Mouse (Mus musculus) gastrocnemius, adult 18-20 months (tissue): ENCODE measurements at regions not wholly inside any gene's neighbourhood (a gene's known extent, or its start where the extent isn't known, plus 50 kb on each side); places are given as distances from the start of the nearest gene placed in this dataset.

ENCODE experiments used
- DNase-seq: peaks from one replicate; pipeline ENCODE4 v3.0.0; 2021; ENCODE audit warnings: low spot score

DNA sequence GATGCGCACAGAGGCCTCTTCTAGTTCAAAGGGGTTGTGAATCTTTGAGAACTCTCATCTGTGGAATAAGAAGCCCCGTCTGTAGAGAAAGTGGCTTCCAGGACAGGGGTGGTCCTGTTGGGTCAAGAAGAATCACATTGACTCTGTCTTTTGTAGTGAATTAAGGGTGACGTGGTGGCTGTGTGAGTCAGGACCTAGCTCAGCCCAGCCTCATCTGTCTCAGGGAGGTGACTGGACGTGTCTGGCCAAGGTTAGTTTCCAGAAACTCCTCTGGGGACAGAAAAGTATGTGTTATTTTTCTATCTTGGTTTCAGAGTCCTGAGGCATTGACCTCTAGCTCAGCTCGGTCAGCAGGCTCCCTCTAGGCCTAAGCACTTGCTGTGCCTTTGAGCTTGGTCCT, 73.3 kb upstream of the Lep start:
- DNase-seq = peak; percentile 16

DNA sequence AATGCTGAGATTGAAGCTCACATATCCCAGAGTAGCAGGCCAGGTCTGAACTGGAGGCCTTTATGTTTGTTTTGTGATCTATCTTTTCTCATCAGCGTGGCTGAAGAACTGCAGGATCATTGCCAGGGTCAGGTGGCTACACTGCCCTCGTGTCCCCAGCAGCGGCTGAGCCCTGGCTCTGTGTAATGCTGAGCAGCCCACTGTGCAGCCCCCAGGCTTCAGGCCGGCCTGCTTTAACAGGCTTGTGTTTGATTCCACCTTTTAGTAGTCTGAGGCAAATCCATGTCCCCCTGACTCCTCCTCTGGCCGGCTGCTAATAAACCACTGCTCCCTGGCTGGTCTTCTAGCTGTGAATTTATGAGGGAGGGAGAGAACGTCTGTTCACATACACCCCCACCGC, 72.6 kb upstream of the Lep start:
- no peak for DNase-seq

DNA sequence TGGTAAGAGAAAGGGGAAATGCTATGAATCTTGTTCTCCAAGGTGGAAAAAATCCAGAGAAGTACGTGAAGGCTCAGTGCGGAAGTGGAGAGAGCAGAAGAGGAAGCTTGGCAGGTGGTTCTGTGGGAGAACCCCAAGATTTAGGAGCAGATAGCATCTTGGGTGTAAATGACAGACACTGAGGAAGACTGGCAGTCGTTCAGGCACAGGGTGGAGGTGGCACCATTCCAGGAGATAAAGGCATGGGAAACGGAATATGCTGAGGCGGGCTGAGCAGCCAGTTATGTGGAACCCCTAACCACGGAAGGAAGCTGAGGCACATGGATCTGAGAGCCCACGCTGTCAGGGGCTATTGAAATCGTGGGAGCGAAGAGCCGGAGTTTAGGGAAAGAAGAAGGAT, 70.6 kb upstream of the Lep start:
- DNase-seq = no peak

DNA sequence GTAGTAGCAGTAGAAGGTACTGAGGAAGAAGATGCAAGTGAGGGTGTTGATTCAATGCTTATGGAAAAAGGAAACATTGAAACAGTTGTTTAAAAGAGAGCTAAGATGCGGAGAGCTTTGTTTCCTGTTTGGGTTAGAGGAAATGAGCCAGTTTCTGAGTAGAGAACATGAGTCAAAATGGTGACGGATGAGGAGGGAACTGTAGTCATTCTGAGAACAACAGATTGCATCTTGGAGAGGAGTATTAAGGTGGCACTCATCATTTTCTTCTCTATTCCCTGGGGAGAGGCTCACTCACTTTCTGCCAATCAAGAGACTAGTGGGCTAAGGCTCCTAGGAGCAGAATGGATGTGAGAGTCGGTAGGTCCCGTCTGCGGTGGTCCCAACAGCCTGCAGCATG, 69.8 kb upstream of the Lep start:
- DNase-seq = no peak

DNA sequence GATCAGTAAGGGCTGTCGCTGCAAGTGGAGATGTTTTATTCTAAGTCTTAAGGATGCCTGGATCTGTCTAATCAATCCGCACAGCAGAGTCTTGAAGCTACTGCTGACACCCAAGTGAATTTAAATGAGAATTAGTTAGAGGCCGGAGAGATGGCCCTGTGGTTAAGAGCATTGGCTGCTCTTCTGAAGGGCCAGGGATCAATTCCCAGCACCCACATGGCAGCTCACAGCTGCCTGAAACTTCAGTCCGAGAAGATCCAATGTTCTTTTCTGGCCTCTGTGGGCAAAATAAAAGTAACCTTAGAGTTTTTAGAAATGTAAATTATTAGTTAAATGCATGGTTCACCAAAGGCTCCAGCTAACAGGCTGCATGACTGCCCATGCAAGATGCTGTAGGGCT, 65.5 kb upstream of the Lep start:
- no peak for DNase-seq

DNA sequence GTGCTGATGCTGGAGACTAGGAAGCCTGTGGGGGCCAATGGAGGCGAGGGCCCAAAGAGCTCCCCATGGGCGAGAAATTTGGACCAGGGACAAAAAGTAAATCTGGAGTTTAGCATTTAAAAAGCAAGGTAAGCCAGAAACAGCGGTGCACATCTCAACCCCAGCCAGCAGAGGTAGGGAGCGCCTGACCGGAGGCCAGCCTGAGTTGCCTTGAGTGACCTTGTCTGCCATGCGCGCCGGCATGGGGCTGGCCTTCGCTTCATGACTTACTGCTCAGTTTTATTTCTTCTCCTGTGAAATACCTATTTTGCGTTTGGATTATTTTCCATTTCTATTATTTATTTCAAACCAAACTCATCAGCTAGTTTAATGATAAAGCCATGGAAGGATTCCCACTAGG, 64.3 kb upstream of the Lep start:
- DNase-seq = no peak

DNA sequence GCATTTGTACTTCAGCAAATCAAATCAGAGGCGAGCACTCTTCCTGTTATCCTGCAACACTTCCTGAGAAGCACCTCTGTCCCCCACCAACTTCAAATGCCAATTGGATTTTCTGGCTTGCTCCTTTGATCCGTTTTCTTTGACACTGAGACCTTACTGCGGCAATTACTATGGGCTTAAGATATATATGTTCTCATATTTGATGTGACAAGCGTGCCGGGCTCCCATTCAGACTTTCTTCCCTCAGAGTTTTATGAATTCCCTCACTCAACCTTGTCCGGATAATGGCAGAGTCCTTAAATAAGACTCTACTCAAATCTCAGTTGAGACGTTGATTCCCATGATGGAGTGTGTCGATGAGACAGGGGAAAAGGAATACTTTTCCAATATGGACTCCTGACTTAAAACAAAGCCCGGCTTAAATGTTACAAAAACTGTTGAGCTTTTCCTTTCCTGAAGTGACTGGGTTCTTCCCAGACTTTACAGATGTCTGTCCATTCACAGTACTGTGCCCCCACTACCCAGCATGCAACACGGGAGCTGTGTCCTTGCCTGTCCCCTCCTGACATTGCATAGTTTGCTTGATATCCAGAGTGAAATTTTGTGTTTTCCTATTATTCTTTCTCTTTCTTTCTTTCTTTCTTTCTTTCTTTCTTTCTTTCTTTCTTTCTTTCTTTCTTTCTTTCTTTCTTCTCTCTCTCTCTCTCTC, 60.5 kb upstream of the Lep start:
- no peak for DNase-seq

DNA sequence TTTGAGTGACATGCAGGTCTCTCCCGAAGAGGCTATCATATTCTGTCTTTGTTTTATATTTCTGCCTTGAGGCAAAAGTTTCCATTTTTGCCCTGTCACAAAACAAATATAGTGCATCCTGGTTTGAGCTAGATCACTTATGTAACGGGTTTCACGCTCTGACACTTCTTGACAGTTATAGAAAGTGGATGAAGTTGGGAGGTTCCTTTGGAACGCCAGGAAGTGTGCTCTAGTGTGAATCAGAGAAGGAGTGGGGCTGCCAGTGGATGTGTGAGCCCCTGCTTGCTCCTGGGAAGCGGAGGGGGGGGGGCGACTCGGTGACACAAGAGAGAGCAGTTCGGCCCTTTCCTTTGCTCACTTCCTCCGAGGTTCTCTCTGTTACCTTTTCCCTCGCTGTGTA, 57.9 kb upstream of the Lep start:
- no peak for DNase-seq

DNA sequence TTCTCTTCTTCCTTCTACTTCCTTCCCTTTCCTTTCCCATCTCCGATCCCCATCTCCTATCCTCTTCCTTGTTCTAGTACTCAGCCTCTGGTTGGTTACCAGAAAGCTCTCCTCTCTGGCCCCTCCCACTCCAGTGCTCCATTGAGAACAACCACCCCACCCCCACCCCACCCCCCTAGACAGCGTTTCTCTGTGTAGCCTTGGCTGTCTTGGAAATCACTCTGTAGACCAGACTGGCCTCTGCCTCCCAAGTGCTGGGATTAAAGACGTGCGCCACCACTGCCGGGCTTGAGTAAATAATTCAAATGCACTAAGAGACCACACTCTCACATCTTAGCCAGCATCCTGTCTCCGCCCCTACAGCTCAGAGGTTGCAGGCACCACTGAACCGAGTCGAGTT, 57.2 kb upstream of the Lep start:
- DNase-seq = no peak

DNA sequence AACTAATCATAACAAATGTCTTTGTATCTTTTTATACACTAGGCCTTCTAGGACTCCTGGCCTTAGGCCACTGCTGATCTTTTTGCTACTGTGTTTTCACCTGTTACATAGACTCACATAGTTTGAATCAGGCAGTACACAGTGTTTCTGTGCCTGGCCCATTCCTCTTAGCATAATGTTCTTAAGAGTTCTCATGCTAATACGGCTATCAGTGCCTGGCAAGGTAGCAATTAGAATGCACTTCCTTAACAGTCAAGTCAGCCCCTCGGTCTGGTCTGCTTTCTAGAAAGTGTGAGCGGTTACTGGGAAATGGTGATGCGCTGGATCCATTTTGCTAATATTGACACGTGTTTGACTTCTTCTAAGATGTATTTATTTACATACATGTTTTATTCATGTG, 54.2 kb upstream of the Lep start:
- no peak for DNase-seq
